Mouse (Mus musculus) ES-Bruce4 (cell line): Measurements from ENCODE around the gene Ssbp4.

Source experiments
- CTCF ChIP-seq: IDR thresholded peaks from one replicate; pipeline ENCODE4 v1.8.1; 2011; ENCODE audit warnings: low read depth, low read length
- POLR2A ChIP-seq: IDR thresholded peaks from one replicate; pipeline ENCODE4 v1.8.1; 2011; ENCODE audit warnings: low read length; ENCODE audit not compliant: insufficient read depth

GRCm38 (mm10) chr8:70655469-70655868, 46.8 kb upstream of the Ssbp4 start:
- TF ChIP-seq POLR2A (no peak), CTCF (no peak)
